ENCODE assay signal across 24 mouse cellular contexts in genomic region chr2:172213480-172213879, GRCm38 (mm10). TPM values are rescaled to one million over a fixed set of nuclear protein-coding genes. Genes with fewer than 3 reads are reported as not detected.
DNase-seq lines count a peak whose midpoint lies in the region; ATAC-seq and TF ChIP-seq lines count a peak whose summit lies in the region.
"Had no signal": no experiment of that assay in that cellular context is flagged by ENCODE, and none has a peak within 500 bp of the region (broad histone marks: within the 10 kb centered on the region; RNA-seq: fewer than 3 reads in every experiment).

No protein-coding gene starts in this region.

- no peak for TF ChIP-seq POLR2A in kidney, adult 2 months (IDR thresholded peaks at IDR 0.05; ENCODE audit: low read depth, low read length)

- H3K9ac ChIP-seq in intestine, postnatal 0 days (ENCODE audit: low read depth, low read length) = no peak overlapping the region
- no peak overlapping the region for H3K9ac ChIP-seq in midbrain, embryonic 15.5 days
- H3K9ac ChIP-seq: embryonic facial prominence, embryonic 12.5 days; forebrain, embryonic 12.5 days; heart, embryonic 12.5 days; limb, embryonic 13.5 days; liver, embryonic 14.5 days; lung, embryonic 14.5 days; stomach, embryonic 15.5 days had no signal

- no peaks in the 10 kb centered on the region for H3K4me1 ChIP-seq in kidney, adult 2 months (ENCODE audit: control insufficient read depth, insufficient read depth, low read length)
- no peaks in the 10 kb centered on the region for H3K4me1 ChIP-seq in intestine, postnatal 0 days (replicated peaks; ENCODE audit: control insufficient read depth, insufficient read depth, low read length)
- peaks cover 4% of the 10 kb centered on the region; the same call in 1 of the 2 replicates for H3K4me1 ChIP-seq in midbrain, embryonic 15.5 days
- H3K4me1 ChIP-seq: embryonic facial prominence, embryonic 12.5 days; heart, embryonic 12.5 days; hindbrain, embryonic 10.5 days; megakaryocyte, embryonic 14.5 days; stomach, embryonic 15.5 days had no signal

- no peak for TF ChIP-seq CTCF in kidney, adult 2 months (conservative IDR thresholded peaks at IDR 0.05; ENCODE audit: insufficient read depth, insufficient read length, low read depth, low read length)
- no peak for TF ChIP-seq CTCF in intestine, postnatal 0 days (IDR thresholded peaks at IDR 0.05; ENCODE audit: low read depth)

- no peaks in the 10 kb centered on the region for H3K9me3 ChIP-seq in intestine, postnatal 0 days (ENCODE audit: control insufficient read depth)
- H3K9me3 ChIP-seq in midbrain, embryonic 15.5 days = no peaks in the 10 kb centered on the region
- H3K9me3 ChIP-seq: embryonic facial prominence, embryonic 12.5 days; forebrain, embryonic 12.5 days; heart, embryonic 12.5 days; hindbrain, embryonic 10.5 days; limb, embryonic 13.5 days; stomach, embryonic 15.5 days had no signal

- no peaks in the 10 kb centered on the region for H3K36me3 ChIP-seq in kidney, adult 2 months (ENCODE audit: control insufficient read depth, insufficient read depth, low read length)
- H3K36me3 ChIP-seq in intestine, postnatal 0 days (ENCODE audit: control insufficient read depth, insufficient read depth) = no peaks in the 10 kb centered on the region
- H3K36me3 ChIP-seq in midbrain, embryonic 15.5 days (replicated peaks) = no peaks in the 10 kb centered on the region
- H3K36me3 ChIP-seq: embryonic facial prominence, embryonic 12.5 days; forebrain, embryonic 12.5 days; heart, embryonic 12.5 days; hindbrain, embryonic 10.5 days; limb, embryonic 13.5 days; stomach, embryonic 15.5 days had no signal

- H3K27ac ChIP-seq in kidney, adult 2 months (ENCODE audit: insufficient read depth, low read depth, low read length) = no peak overlapping the region
- H3K27ac ChIP-seq in intestine, postnatal 0 days (ENCODE audit: low read depth, low read length) = no peak overlapping the region
- no peak overlapping the region for H3K27ac ChIP-seq in midbrain, embryonic 15.5 days
- H3K27ac ChIP-seq: embryonic facial prominence, embryonic 12.5 days; forebrain, embryonic 12.5 days; gastrocnemius, adult 2 months; hindbrain, embryonic 10.5 days; limb, embryonic 13.5 days; liver, embryonic 14.5 days; stomach, embryonic 15.5 days had no signal

- H3K4me2 ChIP-seq in intestine, postnatal 0 days (replicated peaks; ENCODE audit: low read depth) = no peak overlapping the region
- no peak overlapping the region for H3K4me2 ChIP-seq in midbrain, embryonic 15.5 days
- H3K4me2 ChIP-seq: embryonic facial prominence, embryonic 12.5 days; forebrain, embryonic 12.5 days; heart, embryonic 12.5 days; limb, embryonic 13.5 days; lung, embryonic 14.5 days; stomach, embryonic 15.5 days had no signal

- WGBS in kidney, adult 2 months = 14% methylated on average over 8 of the region's 8 CpGs
- 36% methylated on average over 8 of the region's 8 CpGs for WGBS in intestine, postnatal 0 days
- 84% methylated on average over 8 of the region's 8 CpGs for WGBS in midbrain, embryonic 15.5 days

- H3K4me3 ChIP-seq in kidney, adult 2 months (ENCODE audit: insufficient read depth, low read depth, low read length) = no peak overlapping the region
- H3K4me3 ChIP-seq in intestine, postnatal 0 days (ENCODE audit: low read depth, low read length) = no peak overlapping the region
- H3K4me3 ChIP-seq in midbrain, embryonic 15.5 days = no peak overlapping the region
- H3K4me3 ChIP-seq: embryonic facial prominence, embryonic 12.5 days; forebrain, embryonic 12.5 days; gastrocnemius, adult 2 months; heart, embryonic 12.5 days; hindbrain, embryonic 10.5 days; limb, embryonic 13.5 days; megakaryocyte, embryonic 14.5 days; stomach, embryonic 15.5 days had no signal

- no peaks in the 10 kb centered on the region for H3K27me3 ChIP-seq in kidney, adult 2 months (replicated peaks; ENCODE audit: control insufficient read depth, insufficient read depth, low read length)
- no peaks in the 10 kb centered on the region for H3K27me3 ChIP-seq in intestine, postnatal 0 days (replicated peaks; ENCODE audit: control insufficient read depth, insufficient read depth, low read length)
- no peaks in the 10 kb centered on the region for H3K27me3 ChIP-seq in midbrain, embryonic 15.5 days (replicated peaks)
- H3K27me3 ChIP-seq: embryonic facial prominence, embryonic 12.5 days; forebrain, embryonic 12.5 days; heart, embryonic 12.5 days; limb, embryonic 13.5 days; megakaryocyte, embryonic 14.5 days; stomach, embryonic 15.5 days had no signal

- DNase-seq in kidney, adult 9 months = peak; percentile 7
- no peak for DNase-seq in kidney, adult 2 months
- DNase-seq in testis, postnatal 10 days (ENCODE audit: low spot score) = peak; percentile 29
- DNase-seq in testis, postnatal 14 days (ENCODE audit: low spot score) = no peak
- DNase-seq in right cerebral cortex, adult 18-20 months = no peak
- DNase-seq: adrenal gland, postnatal 25 days; cerebellum, adult 9-10 months; gastrocnemius, adult 2 months; heart, postnatal 10 days; layer of hippocampus, adult 9-11 months; lung, embryonic 14.5 days; thymus, adult 2 months; thymus, postnatal 4 days had no signal

- peak; percentile 89 for ATAC-seq in intestine, postnatal 0 days
- ATAC-seq in midbrain, embryonic 15.5 days (replicated peaks) = no peak
- ATAC-seq: hindbrain, embryonic 16.5 days had no signal

RNA-seq across cellular contexts. Expression of gene Mc3r, which starts 34.8 kb away (rescaled TPM):
- polyA plus RNA-seq in kidney, adult 2 months (2012; rRNA removed) = not detected in 2 replicates
- not detected in 2 replicates for polyA plus RNA-seq in intestine, postnatal 0 days (2015; fragmentation: Nextera tagmentation; extraction: Ambion mirVana)
- polyA plus RNA-seq in midbrain, embryonic 15.5 days (2015; fragmentation: Nextera tagmentation; extraction: Ambion mirVana) = 0.39 and 0.70 TPM in 2 replicates
- polyA plus RNA-seq: embryonic facial prominence, embryonic 12.5 days; forebrain, embryonic 12.5 days; heart, embryonic 12.5 days; hindbrain, embryonic 10.5 days; liver, embryonic 14.5 days; lung, embryonic 14.5 days; stomach, embryonic 15.5 days; thymus, adult 2 months had no signal

Comparison
In these comparisons a context has a peak if more than half of its experiments do, and no peak if none do; other contexts are left out.
1. DNase-seq: peak in kidney, adult 9 months (single experiment) and testis, postnatal 10 days (single experiment); none in kidney, adult 2 months (single experiment), testis, postnatal 14 days (single experiment) and right cerebral cortex, adult 18-20 months (single experiment).